Mouse (Mus musculus) MEL (cell line): ENCODE measurements around the gene Fcamr.
A peak's percentile ranks its signal among the peaks of the same experiment; 100 is the strongest.

Experiments used
- CTCF ChIP-seq, 3 experiments: IDR thresholded peaks in 2 of 3; conservative IDR thresholded peaks in 1 of 3; 2 replicates each; pipeline ENCODE4 v1.5.1; 2011 to 2012; ENCODE audit warnings: low read length in 3 of 3, low read depth in 2 of 3, mild to moderate bottlenecking in 2 of 3, improper control_type of control experiment in 1 of 3, inconsistent platforms in 1 of 3, mixed read lengths in 1 of 3, moderate library complexity in 1 of 3; ENCODE audit not compliant: control insufficient read depth in 1 of 3, insufficient read depth in 1 of 3, poor library complexity in 1 of 3, severe bottlenecking in 1 of 3
- ELF1 ChIP-seq: IDR thresholded peaks from 2 replicates; pipeline ENCODE4 v1.6.1; 2014; ENCODE audit warnings: low read depth, mild to moderate bottlenecking, inconsistent platforms, low read length, improper control_type of control experiment, moderate library complexity
- EP300 ChIP-seq, 2 experiments: IDR thresholded peaks; 2 replicates each; pipeline ENCODE4 v1.6.1; 2011; ENCODE audit warnings: improper control_type of control experiment in 2 of 2, low read length in 2 of 2, low read depth in 1 of 2, mild to moderate bottlenecking in 1 of 2
- ETS1 ChIP-seq: IDR thresholded peaks from 2 replicates; pipeline ENCODE4 v1.6.1; 2012; ENCODE audit warnings: low read depth, mild to moderate bottlenecking, inconsistent platforms, low read length, improper control_type of control experiment, moderate library complexity
- MEF2A ChIP-seq: IDR thresholded peaks from 2 replicates; pipeline ENCODE4 v1.6.1; 2014; ENCODE audit warnings: low read depth, mild to moderate bottlenecking, inconsistent platforms, low read length, improper control_type of control experiment; ENCODE audit not compliant: poor library complexity, insufficient replicate concordance, severe bottlenecking; ENCODE audit errors: extremely low read depth
- NELFE ChIP-seq: IDR thresholded peaks from 2 replicates; pipeline ENCODE4 v1.6.1; 2011; ENCODE audit warnings: low read depth, low read length, improper control_type of control experiment
- POLR2A ChIP-seq, 2 experiments: IDR thresholded peaks; 2 replicates each; pipeline ENCODE4 v1.6.1; 2011 to 2012; ENCODE audit warnings: low read length in 2 of 2, mild to moderate bottlenecking in 2 of 2, control low read depth in 1 of 2, improper control_type of control experiment in 1 of 2, low read depth in 1 of 2, moderate library complexity in 1 of 2; ENCODE audit not compliant: control insufficient read depth in 1 of 2, insufficient read depth in 1 of 2, poor library complexity in 1 of 2
- RCOR1 ChIP-seq: IDR thresholded peaks from 2 replicates; pipeline ENCODE4 v1.6.1; 2012; ENCODE audit warnings: low read depth, mild to moderate bottlenecking, inconsistent platforms, low read length, improper control_type of control experiment
- SMC3 ChIP-seq: IDR thresholded peaks from 2 replicates; pipeline ENCODE4 v1.6.1; 2011; ENCODE audit warnings: low read depth, low read length, improper control_type of control experiment
- TAL1 ChIP-seq: IDR thresholded peaks from 2 replicates; pipeline ENCODE4 v1.6.1; 2012; ENCODE audit warnings: mild to moderate bottlenecking, inconsistent platforms, low read length, moderate library complexity, mixed read lengths
- TCF12 ChIP-seq: IDR thresholded peaks from 2 replicates; pipeline ENCODE4 v1.6.1; 2014; ENCODE audit warnings: low read depth, mild to moderate bottlenecking, inconsistent platforms, low read length, improper control_type of control experiment, moderate library complexity
- ZC3H11A ChIP-seq: IDR thresholded peaks from 2 replicates; pipeline ENCODE4 v1.6.1; 2012; ENCODE audit warnings: low read depth, mild to moderate bottlenecking, inconsistent platforms, low read length, improper control_type of control experiment
- ZMIZ1 ChIP-seq: IDR thresholded peaks from 2 replicates; pipeline ENCODE4 v1.6.1; 2012; ENCODE audit warnings: low read depth, mild to moderate bottlenecking, inconsistent platforms, low read length, improper control_type of control experiment, moderate library complexity

DNA sequence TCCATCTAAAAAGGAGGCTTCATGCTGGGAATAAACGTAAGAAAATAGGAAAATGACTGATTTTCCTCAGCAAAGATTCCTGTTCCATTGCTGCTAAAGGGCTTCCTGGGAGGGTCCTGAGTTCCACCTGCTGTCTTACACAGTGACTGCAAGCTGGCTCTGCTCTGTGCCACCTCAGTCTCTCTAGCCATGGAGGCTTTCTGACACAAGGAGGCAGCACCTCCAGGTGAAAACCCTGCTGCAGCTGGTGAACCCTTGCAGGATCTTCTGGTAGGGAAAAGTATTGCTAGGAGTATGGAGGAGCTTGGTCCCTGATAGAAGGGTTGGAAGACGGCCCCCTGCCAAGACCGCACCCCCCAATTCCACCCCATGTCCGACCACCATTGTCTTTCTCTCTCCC, 13.7 kb upstream of the Fcamr start:
- no peak for TF ChIP-seq TAL1
- TF ChIP-seq CTCF (IDR thresholded peaks at IDR 0.05 in 2 of 3, conservative IDR thresholded peaks at IDR 0.05 in 1 of 3; ENCODE audit: control insufficient read depth in 1 of 3, insufficient read depth in 1 of 3, low read depth in 2 of 3, low read length in 3 of 3, poor library complexity in 1 of 3, severe bottlenecking in 1 of 3), result peak in 2 of 3 experiments; percentile 18 to 41; a peak in 3 of 6 replicates
- TF ChIP-seq ZMIZ1, result no peak
- peak; percentile 40 for TF ChIP-seq SMC3
- TF ChIP-seq POLR2A (IDR thresholded peaks at IDR 0.05; ENCODE audit: control insufficient read depth in 1 of 2, insufficient read depth in 1 of 2, low read depth in 1 of 2, low read length in 2 of 2, poor library complexity in 1 of 2), result no peak
- TF ChIP-seq TCF12, result no peak
- no peak for TF ChIP-seq ETS1
- no peak for TF ChIP-seq RCOR1
- no peak for TF ChIP-seq MEF2A
- TF ChIP-seq ELF1, result no peak
- no peak for TF ChIP-seq ZC3H11A
- no peak for TF ChIP-seq EP300 (IDR thresholded peaks at IDR 0.05; ENCODE audit: low read depth in 1 of 2, low read length in 2 of 2)
- no peak for TF ChIP-seq NELFE
